Mouse (Mus musculus) E14TG2a.4 (cell line): ENCODE measurements around the gene Cracr2b.

Experiments
- CTCF ChIP-seq: conservative IDR thresholded peaks from 2 replicates; pipeline ENCODE4 v1.5.1; 2014; ENCODE audit warnings: low read length
- NANOG ChIP-seq: IDR thresholded peaks from 2 replicates; pipeline ENCODE4 v1.6.1; 2014; ENCODE audit warnings: borderline replicate concordance, low read length, mixed read lengths

DNA sequence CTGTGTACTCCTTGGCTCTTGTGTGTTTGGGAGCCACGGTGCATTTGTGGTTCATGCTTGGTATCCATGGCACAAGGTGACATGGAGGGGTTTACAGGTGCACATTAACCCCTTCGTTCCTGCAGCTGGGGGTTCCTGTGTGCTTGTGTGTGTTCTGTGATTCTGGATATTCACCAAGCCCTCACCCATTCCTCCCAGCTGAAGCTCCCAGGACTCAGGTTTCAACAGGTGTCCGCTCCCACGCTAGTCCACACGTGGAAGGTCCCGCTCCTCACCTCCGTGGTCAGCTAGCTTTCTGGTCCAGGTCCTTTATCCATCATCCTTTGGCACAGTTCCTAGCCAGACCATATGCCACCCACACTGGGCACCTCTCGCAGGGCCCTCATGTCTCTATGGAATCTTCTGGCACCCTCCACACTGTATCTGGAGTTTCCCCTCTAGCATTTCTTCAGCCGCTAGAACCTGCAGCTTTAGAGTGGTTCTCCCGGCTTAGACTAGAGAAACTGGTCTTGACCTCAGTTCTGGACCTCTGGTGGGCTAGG, 5.8 kb downstream of the Cracr2b start:
- no peak for TF ChIP-seq CTCF
- TF ChIP-seq NANOG: no peak
